Mouse (Mus musculus): ENCODE data around the gene Med24. TPM values are rescaled to one million over a fixed set of nuclear protein-coding genes. Genes with fewer than 3 reads are reported as not detected.
"Not testable (repeated sequence)": the region's sequence is repeated elsewhere in the genome, so short reads cannot be mapped to it uniquely, and the experiment has no call there.

Med24 gene
- total RNA-seq, 2 experiments from 2014 or later: 126 TPM

DNA sequence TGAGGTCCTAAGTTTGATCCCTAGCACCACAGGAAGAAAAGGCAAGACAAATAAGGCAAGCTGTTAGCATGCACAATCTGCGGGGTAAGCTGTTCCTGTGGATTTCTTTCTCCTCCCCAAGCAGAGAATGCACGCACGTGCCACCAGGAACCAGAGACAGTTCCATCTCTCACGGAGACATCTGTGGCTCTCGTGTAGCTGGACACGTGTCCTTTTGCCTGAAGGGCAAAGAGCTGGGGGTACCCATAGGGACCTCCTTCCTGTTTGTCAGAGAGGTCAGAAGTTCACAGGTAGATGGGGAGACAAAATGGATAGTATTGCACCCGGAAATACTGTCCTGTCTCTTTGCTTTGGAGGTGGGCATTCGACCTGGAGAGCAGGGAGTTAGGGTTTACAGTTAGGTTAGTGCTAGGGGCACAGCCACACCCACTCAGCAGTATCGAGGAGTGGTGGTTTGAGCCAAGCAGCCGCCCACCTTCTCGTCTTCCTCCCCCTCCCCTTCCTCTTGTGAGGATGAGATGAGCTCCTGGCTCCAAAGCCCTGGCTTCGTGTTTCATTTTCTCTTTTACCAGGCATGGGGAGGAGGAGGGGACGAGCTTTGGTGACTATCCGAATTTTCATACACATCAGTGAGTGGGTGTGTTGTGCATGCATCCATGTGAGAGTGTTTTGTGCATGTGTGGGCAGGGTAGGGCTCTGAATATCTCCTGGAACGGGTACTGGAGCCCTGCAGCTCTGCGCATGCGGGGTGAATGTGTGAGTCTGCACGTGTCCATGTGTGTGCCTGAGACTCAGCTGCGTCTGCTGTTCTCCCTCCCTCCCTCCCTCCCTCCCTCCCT lies 17.8 kb upstream of the Med24 start:
- peak; percentile 95 to 98 for DNase-seq (ENCODE audit: low spot score in 2 of 2)

- DNase-seq (ENCODE audit: low spot score in 2 of 2): no peak
These were observed 17.0 kb upstream of the Med24 start for GRCm38 (mm10) chr11:98745932-98746853.

- DNase-seq (ENCODE audit: low spot score in 2 of 2): no peak
These were observed 15.3 kb upstream of the Med24 start for GRCm38 (mm10) chr11:98744456-98745019.

GRCm38 (mm10) chr11:98743655-98744345 lies 14.6 kb upstream of the Med24 start:
- peak in 1 of 2 experiments; percentile 48 for DNase-seq (ENCODE audit: low spot score in 2 of 2)

DNA sequence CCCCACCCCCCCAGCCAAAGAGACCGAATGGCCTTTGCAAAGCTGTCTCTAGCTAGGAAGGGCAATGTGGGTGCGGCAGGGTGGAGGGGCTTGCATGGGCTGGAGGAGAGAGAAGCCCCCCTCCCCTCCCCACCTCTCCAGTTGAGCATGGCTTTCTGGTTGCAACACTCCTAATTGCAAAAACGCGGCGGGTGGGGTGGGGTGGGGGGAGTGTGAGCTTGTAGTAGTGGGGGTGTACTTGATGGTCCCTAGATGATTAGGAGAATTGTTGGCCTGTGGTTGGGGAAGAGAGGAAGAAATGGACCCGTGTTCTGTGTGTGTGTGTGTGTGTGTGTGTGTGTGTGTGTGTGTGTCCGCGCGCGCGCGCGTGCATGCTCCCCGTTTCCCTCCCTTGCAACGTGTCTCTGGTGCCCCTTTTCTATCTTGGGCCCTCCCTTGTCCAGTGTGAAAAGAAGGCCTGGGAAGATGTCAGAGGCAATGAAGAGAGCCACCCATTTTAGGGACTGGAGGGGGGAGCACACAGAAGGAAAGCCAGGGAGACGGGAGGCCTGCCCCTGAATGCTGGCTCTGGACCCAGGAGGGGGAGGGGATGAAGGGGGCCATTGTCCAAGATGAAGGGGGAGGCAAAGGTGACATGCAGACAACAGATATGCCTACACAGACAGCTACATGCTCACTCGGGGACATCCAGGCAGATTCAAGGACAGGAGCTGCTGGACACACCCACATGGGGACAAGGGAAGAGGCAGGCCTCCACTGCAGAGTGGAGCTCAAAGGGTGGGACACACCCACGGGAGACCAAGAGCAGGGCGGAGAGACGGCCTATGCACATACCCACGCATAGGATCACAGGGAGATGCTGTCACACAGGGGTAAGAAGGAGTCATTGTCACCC lies 13.4 kb upstream of the Med24 start:
- DNase-seq (ENCODE audit: low spot score in 2 of 2): peak in 1 of 2 experiments; percentile 62

- DNase-seq (ENCODE audit: low spot score in 2 of 2): peak in 1 of 2 experiments; percentile 81
These were observed 12.6 kb upstream of the Med24 start for GRCm38 (mm10) chr11:98741622-98742396.

DNA sequence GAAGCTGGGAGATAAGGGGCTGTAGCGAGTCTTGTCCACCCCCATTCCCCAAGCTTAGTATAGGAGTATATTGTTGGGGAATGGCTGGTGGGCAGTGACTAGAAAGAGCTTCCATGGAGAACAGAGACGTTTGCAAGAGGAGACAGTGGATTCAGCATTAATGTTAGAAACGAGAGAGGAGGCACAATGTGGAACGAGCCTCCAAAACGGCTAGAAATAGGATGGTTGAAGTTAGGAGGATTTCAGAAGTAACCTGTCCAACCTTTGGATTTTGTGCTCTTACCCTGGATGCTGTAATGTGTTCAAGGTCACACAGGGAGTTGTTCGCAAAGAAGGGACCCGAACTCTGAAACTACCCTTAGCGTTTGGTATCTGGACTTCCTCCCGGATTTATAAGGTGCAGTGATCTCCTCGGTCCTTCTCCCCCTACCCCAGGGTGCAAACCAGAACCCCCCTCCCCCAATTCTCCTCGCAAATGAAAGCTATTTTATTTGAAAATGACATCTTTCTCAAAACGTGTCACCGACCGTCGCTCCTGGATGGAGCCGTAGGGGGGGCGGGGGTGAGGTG lies 11.9 kb upstream of the Med24 start:
- DNase-seq (ENCODE audit: low spot score in 2 of 2): peak in 1 of 2 experiments; percentile 55

DNA sequence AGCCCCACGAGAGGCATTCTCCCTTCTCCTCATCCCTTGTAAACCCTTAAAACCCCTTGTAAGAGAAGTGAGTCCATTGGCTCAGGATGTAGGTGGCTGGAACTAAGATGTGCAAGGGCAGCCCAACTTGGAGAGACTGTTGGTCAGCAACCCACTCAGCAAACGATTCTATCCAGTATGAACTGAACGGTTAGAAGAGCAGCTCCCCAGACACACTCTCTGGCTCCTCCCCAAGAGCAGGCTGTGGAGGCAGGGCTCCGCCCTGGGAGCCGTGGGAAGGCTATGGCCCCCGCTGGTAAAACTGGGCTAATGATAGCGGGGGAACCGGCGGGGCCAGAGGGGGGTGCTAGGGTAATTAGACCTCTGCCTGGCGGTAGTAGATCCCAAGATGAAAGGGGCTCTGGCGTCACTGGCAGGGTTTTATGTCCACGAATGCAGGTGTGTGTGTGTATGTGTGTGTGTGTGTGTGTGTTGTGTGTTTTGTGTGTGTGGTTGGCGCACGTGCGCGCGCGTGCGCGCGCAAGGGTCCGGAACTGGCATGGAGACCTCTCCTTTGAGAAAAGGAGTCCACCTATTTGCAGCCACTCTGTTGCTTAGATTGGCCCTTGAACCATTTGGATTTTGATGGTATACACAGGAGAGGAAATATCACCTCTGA lies 11.3 kb upstream of the Med24 start, which contains the start of gene Thra:
Thra (plus strand) TSS at position 246 of the 658 bp plus-strand sequence.
- DNase-seq (ENCODE audit: low spot score in 2 of 2): peak in 1 of 2 experiments; percentile 77

- peak in 1 of 2 experiments; percentile 61 for DNase-seq (ENCODE audit: low spot score in 2 of 2)
These were observed 10.8 kb upstream of the Med24 start for GRCm38 (mm10) chr11:98740026-98740392.

GRCm38 (mm10) chr11:98738925-98739324 lies 9.7 kb upstream of the Med24 start:
- DNase-seq (ENCODE audit: low spot score in 2 of 2): no peak

DNA sequence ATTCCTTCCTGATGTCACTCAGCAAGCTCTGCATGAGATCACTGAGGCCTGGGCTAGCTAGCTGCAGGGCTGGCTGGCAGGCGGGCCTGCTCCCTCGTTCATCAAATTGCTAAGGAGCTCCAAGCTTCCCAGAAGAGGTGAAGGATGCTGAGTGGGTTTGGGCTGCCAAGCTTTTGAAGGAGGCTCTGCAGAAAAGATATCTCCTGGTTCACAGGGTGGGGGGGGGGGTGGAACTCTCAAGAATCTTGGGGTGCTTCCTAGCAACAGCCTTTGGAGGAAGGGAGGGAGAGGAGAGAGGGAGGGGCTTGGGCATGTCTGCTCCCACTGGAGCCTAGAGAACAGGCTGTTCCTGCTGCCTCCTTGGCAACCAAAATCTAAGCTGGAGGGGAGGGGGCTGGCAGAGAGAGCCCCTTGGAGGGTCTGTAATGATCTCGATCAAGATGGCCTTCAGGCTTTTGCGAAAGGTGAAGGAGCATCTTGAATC lies 9.2 kb upstream of the Med24 start:
- peak in 1 of 2 experiments; percentile 67 for DNase-seq (ENCODE audit: low spot score in 2 of 2)

GRCm38 (mm10) chr11:98737220-98737619 lies 8.0 kb upstream of the Med24 start:
- not testable (repeated sequence) for DNase-seq (ENCODE audit: low spot score in 2 of 2)

DNA sequence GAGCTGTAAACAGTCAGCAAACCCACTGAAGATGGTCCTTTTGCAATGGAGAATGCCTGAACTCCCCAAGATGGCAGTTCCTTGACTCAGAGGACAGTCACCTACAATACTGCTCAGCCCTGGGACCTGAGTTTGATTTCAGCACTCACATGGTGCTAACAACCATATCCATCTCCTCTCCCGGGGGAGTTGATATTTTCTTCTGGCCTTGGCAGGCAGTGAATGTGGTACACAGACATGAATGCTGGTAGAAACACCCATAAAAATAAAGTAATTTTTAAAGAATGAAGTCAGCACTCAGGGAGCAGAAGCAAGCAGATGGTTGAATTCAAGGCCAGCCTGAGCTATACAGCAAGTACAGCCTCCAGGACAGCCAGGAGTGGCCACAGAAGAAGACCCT lies 6.9 kb upstream of the Med24 start:
- no peak for DNase-seq (ENCODE audit: low spot score in 2 of 2)

GRCm38 (mm10) chr11:98735111-98735510 lies 5.9 kb upstream of the Med24 start:
- peak in 1 of 2 experiments; percentile 72 for DNase-seq (ENCODE audit: low spot score in 2 of 2)

DNA sequence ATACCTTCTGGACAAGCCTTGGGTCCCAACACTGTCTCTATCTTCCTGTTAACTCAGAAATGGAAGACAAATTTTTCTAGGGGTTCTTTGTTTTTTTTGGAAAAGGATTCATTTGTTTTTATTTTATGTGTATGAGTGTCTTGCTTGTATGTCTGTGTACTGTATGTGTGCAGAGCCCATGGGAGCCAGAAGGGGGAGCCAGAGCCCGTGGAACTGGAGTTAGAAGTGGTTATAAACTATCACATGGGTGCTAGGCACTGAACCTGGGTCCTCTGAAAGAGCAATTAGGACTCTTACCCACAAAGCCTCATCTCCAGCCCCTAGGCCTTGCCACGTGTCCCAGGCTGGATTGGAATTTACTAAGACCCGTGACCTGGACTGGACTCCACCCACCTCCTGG lies 4.8 kb upstream of the Med24 start:
- no peak for DNase-seq (ENCODE audit: low spot score in 2 of 2)

GRCm38 (mm10) chr11:98731134-98731533 lies 1.9 kb upstream of the Med24 start:
- DNase-seq (ENCODE audit: low spot score in 2 of 2): peak; percentile 87 to 89

GRCm38 (mm10) chr11:98730727-98731126 lies 1.5 kb upstream of the Med24 start:
- DNase-seq (ENCODE audit: low spot score in 2 of 2): no peak

GRCm38 (mm10) chr11:98725926-98726506 lies 3.2 kb downstream of the Med24 start:
- no peak for DNase-seq (ENCODE audit: low spot score in 2 of 2)

Data from layer of hippocampus, adult 18-20 months (tissue).